Mouse (Mus musculus): Measurements from ENCODE around the gene Zcchc9. TPM values are rescaled to one million over a fixed set of nuclear protein-coding genes. Genes with fewer than 3 reads are reported as not detected.

Gene Zcchc9
- polyA plus RNA-seq, 1 experiment from 2014 or later, result 27.3 TPM

DNA sequence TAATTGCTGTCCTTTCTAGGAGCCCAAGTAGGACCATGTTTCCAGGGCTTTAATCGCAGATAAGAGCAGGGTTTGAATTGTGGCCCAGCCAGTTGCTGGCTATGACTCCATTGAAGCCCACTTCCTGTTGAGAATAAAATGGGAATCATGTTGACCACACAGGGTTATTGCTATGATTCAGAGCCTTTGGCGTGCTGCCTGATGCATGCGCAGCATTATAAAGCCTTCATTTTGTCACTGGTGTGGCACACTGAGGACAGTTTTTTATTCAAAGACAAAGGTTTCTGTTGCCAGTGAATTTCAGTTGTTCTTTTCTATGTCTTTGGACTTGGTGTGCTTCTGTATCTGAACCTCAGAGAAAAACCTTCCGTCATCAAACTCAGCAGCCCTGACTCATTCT, 51.3 kb downstream of the Zcchc9 start:
- ATAC-seq (ENCODE audit: insufficient read depth, low FRiP score, low TSS enrichment) (no peak), DNase-seq (ENCODE audit: low spot score) (no peak)
- Histone ChIP-seq H3K4me2 (ENCODE audit: low read depth) (no peak overlapping the region), H3K36me3 (ENCODE audit: control insufficient read depth, insufficient read depth, low read length) (no peaks in the 10 kb centered on the region), H3K4me1 (ENCODE audit: control insufficient read depth, insufficient read depth, low read length) (no peaks in the 10 kb centered on the region), H3K9ac (ENCODE audit: low read length) (no peak overlapping the region), H3K4me3 (ENCODE audit: low read depth, low read length) (no peak overlapping the region), H3K27me3 (ENCODE audit: control insufficient read depth, insufficient read depth, low read length) (no peaks in the 10 kb centered on the region), H3K9me3 (ENCODE audit: control insufficient read depth, low read length) (no peaks in the 10 kb centered on the region), H3K27ac (ENCODE audit: low read depth, low read length) (no peak overlapping the region)
- 93% methylated on average over 4 of the region's 4 CpGs for WGBS

DNA sequence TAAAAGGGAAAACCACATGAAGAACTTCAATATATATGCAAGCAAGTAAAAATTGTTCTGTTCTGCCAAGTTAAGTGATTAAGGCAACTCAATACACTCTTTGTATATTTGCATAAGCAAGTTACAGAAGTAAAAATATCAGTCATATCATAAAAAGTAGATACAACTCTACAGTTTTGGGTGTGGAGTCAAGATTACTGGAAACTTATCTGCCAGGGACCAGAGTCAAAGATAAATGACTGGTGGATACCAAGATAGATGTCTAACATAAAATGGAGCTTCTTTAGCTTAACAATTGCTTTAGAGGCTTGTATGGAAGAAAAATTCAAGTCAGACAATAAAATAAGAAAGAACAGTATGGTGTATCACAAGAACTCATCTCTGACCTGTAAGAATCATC, 52.7 kb downstream of the Zcchc9 start:
- ATAC-seq (ENCODE audit: insufficient read depth, low FRiP score, low TSS enrichment) (no peak), DNase-seq (ENCODE audit: low spot score) (no peak)
- H3K4me2 ChIP-seq (ENCODE audit: low read depth), result no peak overlapping the region
- no peak overlapping the region for H3K9ac ChIP-seq (ENCODE audit: low read length)
- H3K36me3 ChIP-seq (ENCODE audit: control insufficient read depth, insufficient read depth, low read length), result no peaks in the 10 kb centered on the region
- H3K27ac ChIP-seq (ENCODE audit: low read depth, low read length), result no peak overlapping the region
- H3K4me1 ChIP-seq (ENCODE audit: control insufficient read depth, insufficient read depth, low read length), result no peaks in the 10 kb centered on the region
- H3K9me3 ChIP-seq (ENCODE audit: control insufficient read depth, low read length), result no peaks in the 10 kb centered on the region
- no peaks in the 10 kb centered on the region for H3K27me3 ChIP-seq (ENCODE audit: control insufficient read depth, insufficient read depth, low read length)
- no peak overlapping the region for H3K4me3 ChIP-seq (ENCODE audit: low read depth, low read length)

DNA sequence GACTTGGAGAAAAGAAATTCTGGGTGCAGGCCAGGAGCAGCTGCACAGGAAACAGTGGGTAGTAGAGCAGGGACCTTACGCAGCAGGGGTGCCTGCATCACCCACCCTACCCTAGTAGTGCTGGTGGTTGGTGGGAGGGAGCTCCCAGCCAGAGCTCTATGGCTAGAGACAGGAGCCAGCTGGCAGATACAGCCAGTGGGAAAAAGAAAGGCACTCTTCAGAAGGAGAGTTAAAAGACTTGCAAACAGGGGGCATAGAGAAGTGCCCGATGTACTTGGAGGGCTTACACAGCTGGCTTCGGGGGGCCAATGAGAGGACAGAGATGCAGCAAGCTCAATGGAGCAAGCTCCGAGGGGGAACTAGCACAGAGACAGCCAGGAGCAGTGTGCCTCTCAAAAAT, 53.8 kb downstream of the Zcchc9 start:
- Histone ChIP-seq H3K4me3 (ENCODE audit: low read depth, low read length) (no peak overlapping the region), H3K9me3 (ENCODE audit: control insufficient read depth, low read length) (no peaks in the 10 kb centered on the region), H3K36me3 (ENCODE audit: control insufficient read depth, insufficient read depth, low read length) (no peaks in the 10 kb centered on the region), H3K27me3 (ENCODE audit: control insufficient read depth, insufficient read depth, low read length) (no peaks in the 10 kb centered on the region), H3K9ac (ENCODE audit: low read length) (no peak overlapping the region), H3K27ac (ENCODE audit: low read depth, low read length) (no peak overlapping the region), H3K4me1 (ENCODE audit: control insufficient read depth, insufficient read depth, low read length) (no peaks in the 10 kb centered on the region), H3K4me2 (ENCODE audit: low read depth) (no peak overlapping the region)
- ATAC-seq (ENCODE audit: insufficient read depth, low FRiP score, low TSS enrichment) (no peak), DNase-seq (ENCODE audit: low spot score) (no peak)
- WGBS, result 58% methylated on average over 4 of the region's 4 CpGs

DNA sequence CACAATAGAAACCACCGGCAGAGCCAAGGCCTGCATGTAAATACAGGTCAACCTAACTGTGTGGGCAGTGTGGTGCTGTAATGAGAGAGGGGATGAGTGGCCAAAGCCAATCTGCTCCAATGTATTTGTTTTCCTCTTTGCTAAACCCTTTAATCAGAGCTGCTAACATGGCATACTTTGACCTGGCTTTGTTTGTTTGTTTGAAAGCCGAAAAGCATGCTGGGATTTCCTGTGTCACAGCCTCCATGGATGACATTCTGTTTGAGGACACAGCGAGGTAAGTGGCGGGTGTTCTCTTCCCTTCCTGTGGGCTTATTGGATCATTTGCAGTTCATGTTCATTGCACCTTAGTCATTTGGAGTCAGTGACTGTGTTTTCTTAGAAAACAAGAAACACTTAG, 57.5 kb downstream of the Zcchc9 start:
- DNase-seq (ENCODE audit: low spot score), result no peak
- Histone ChIP-seq H3K27ac (ENCODE audit: low read depth, low read length) (no peak overlapping the region), H3K36me3 (ENCODE audit: control insufficient read depth, insufficient read depth, low read length) (no peaks in the 10 kb centered on the region), H3K9me3 (ENCODE audit: control insufficient read depth, low read length) (no peaks in the 10 kb centered on the region), H3K4me1 (ENCODE audit: control insufficient read depth, insufficient read depth, low read length) (no peaks in the 10 kb centered on the region), H3K4me2 (ENCODE audit: low read depth) (no peak overlapping the region), H3K9ac (ENCODE audit: low read length) (no peak overlapping the region), H3K27me3 (ENCODE audit: control insufficient read depth, insufficient read depth, low read length) (no peaks in the 10 kb centered on the region), H3K4me3 (ENCODE audit: low read depth, low read length) (no peak overlapping the region)
- 79% methylated on average over 4 of the region's 4 CpGs for WGBS
- no peak for ATAC-seq (ENCODE audit: insufficient read depth, low FRiP score, low TSS enrichment)

DNA sequence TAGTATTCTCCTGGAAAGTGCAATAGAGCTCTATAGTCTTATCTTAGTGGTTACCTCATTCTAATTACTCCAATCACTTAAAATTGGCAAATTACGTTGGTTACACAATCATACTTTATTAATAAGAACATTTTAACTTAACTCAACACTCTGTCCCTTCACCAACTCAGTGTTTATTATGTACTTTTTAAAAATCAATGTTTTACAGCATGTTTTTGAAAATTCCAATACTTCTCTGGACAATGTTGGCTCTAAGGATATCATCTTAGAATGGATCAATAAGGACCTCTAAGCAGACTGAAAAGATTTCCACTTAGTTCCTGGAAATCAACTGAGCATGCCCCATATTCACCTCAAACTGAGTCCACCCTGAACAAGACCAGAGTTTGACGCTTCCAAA, 59.1 kb downstream of the Zcchc9 start:
- H3K4me1 ChIP-seq (ENCODE audit: control insufficient read depth, insufficient read depth, low read length), result no peaks in the 10 kb centered on the region
- ATAC-seq (ENCODE audit: insufficient read depth, low FRiP score, low TSS enrichment) (no peak), DNase-seq (ENCODE audit: low spot score) (no peak)
- no peak overlapping the region for H3K27ac ChIP-seq (ENCODE audit: low read depth, low read length)
- no peaks in the 10 kb centered on the region for H3K36me3 ChIP-seq (ENCODE audit: control insufficient read depth, insufficient read depth, low read length)
- H3K9me3 ChIP-seq (ENCODE audit: control insufficient read depth, low read length), result no peaks in the 10 kb centered on the region
- no peaks in the 10 kb centered on the region for H3K27me3 ChIP-seq (ENCODE audit: control insufficient read depth, insufficient read depth, low read length)
- no peak overlapping the region for H3K9ac ChIP-seq (ENCODE audit: low read length)
- no peak overlapping the region for H3K4me2 ChIP-seq (ENCODE audit: low read depth)
- 91% methylated on average over 2 of the region's 2 CpGs for WGBS
- no peak overlapping the region for H3K4me3 ChIP-seq (ENCODE audit: low read depth, low read length)

Small RNA genes within 50 kb of the gene (microRNA-seq; reads per million reads assigned to microRNA genes)
- gene Gm27656, result not detected

Other genes starting within 250 kb of the Zcchc9 start
- gene Acot12, start 66.2 kb downstream of the Zcchc9 start, polyA plus RNA-seq (2014; fragmentation: Nextera tagmentation; extraction: Ambion mirVana), result not detected in 2 replicates
- gene Ckmt2, start 69.2 kb upstream of the Zcchc9 start, polyA plus RNA-seq (2014; fragmentation: Nextera tagmentation; extraction: Ambion mirVana), result not detected in 2 replicates

Data from neural tube, embryonic 11.5 days (tissue).